Mouse (Mus musculus) brain, embryonic 14.5 days (tissue): ENCODE measurements at regions not wholly inside any gene's neighbourhood (a gene's known extent, or its start where the extent isn't known, plus 50 kb on each side); places are given as distances from the start of the nearest gene placed in this dataset.

Experiments used
- DNase-seq: peaks from one replicate; pipeline ENCODE4 v3.0.0-alpha.2; 2011; ENCODE audit warnings: low read depth
- CTCF ChIP-seq: fragments of 200-500 bp; IDR thresholded peaks from 2 replicates; pipeline ENCODE4 v1.5.1; 2012; ENCODE audit warnings: inconsistent platforms, mild to moderate bottlenecking, moderate library complexity, borderline replicate concordance; ENCODE audit not compliant: insufficient read depth, insufficient read length; ENCODE audit errors: extremely low read depth
- POLR2A ChIP-seq: fragments of 200-500 bp; IDR thresholded peaks from 2 replicates; pipeline ENCODE4 v1.6.1; 2012; ENCODE audit warnings: mild to moderate bottlenecking, inconsistent platforms, borderline replicate concordance; ENCODE audit not compliant: poor library complexity, insufficient read depth, insufficient read length, severe bottlenecking; ENCODE audit errors: extremely low read depth

GRCm38 (mm10) chr10:43706001-43706988, 128.2 kb downstream of the Cd24a start:
- TF ChIP-seq CTCF (no peak), POLR2A (no peak)
- DNase-seq, result no peak

GRCm38 (mm10) chr10:43707011-43707410, 128.9 kb downstream of the Cd24a start:
- no peak for DNase-seq
- TF ChIP-seq CTCF, result no peak
- TF ChIP-seq POLR2A, result no peak

GRCm38 (mm10) chr10:43707821-43708373, 129.8 kb downstream of the Cd24a start:
- TF ChIP-seq CTCF (no peak), POLR2A (no peak)
- DNase-seq, result no peak

- TF ChIP-seq CTCF (no peak), POLR2A (no peak)
These were observed 131.4 kb downstream of the Cd24a start for GRCm38 (mm10) chr10:43709278-43710033.

GRCm38 (mm10) chr10:43710186-43710885, 132.3 kb downstream of the Cd24a start:
- TF ChIP-seq POLR2A (no peak), CTCF (no peak)
- DNase-seq, result no peak

More at GRCm38 (mm10) chr10:43709278-43710033, 131.4 kb downstream of the Cd24a start:
- DNase-seq, result no peak

GRCm38 (mm10) chr10:43710886-43711256, 132.8 kb downstream of the Cd24a start:
- no peak for TF ChIP-seq POLR2A
- no peak for TF ChIP-seq CTCF
- no peak for DNase-seq

- TF ChIP-seq CTCF (no peak), POLR2A (no peak)
- no peak for DNase-seq
These were observed 134.6 kb downstream of the Cd24a start for GRCm38 (mm10) chr10:43712657-43713056.

GRCm38 (mm10) chr10:43718768-43719167, 140.7 kb downstream of the Cd24a start:
- no peak for DNase-seq
- TF ChIP-seq CTCF (no peak), POLR2A (no peak)

- DNase-seq, result no peak
- TF ChIP-seq POLR2A, result no peak
- no peak for TF ChIP-seq CTCF
These were observed 143.3 kb downstream of the Cd24a start for GRCm38 (mm10) chr10:43721356-43721755.

- peak; percentile 40 for DNase-seq
These were observed 144.1 kb downstream of the Cd24a start for GRCm38 (mm10) chr10:43722164-43722563.

GRCm38 (mm10) chr10:43722711-43723614, 144.9 kb downstream of the Cd24a start:
- TF ChIP-seq POLR2A (no peak), CTCF (no peak)
- peak; percentile 73 for DNase-seq

More at GRCm38 (mm10) chr10:43722164-43722563, 144.1 kb downstream of the Cd24a start:
- TF ChIP-seq CTCF (no peak), POLR2A (no peak)
